10 mouse cellular contexts compared by ENCODE assay signal in the genomic region with DNA sequence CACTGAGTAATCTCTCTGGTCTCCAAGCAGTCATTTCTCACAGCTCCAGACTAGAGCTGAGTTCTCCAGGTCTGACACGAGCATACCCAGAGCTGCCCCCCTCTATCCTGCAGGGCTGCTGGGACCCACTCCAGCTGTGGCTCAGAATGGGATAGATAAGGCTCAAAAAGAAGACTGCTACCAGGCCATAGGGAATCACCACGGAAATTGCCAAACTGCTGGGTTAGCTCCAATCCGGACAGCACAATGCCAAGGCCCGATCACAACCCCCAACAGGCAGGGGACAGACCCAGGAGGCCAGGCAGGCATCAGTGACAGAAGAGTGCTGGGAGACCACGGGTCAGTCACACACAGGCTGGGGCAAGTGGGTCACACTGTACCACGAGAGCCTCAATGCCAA. TPM values are rescaled to one million over a fixed set of nuclear protein-coding genes. Genes with fewer than 3 reads are reported as not detected.
A peak's percentile ranks its signal among the peaks of the same experiment; 100 is the strongest.
DNase-seq lines count a peak whose midpoint lies in the region; ATAC-seq and TF ChIP-seq lines count a peak whose summit lies in the region.
"Had no signal": no experiment of that assay in that cellular context is flagged by ENCODE, and none has a peak within 500 bp of the region (broad histone marks: within the 10 kb centered on the region; RNA-seq: fewer than 3 reads in every experiment).

No protein-coding gene starts in this region.

- no peak for DNase-seq in hindbrain, embryonic 10.5 days (ENCODE audit: low spot score)
- DNase-seq in midbrain, embryonic 11.5 days (ENCODE audit: low spot score, missing footprints): no peak
- DNase-seq in layer of hippocampus, postnatal 36 days: no peak
- DNase-seq: cerebellum, adult 9-11 months; thymus, postnatal 14 days had no signal

- no peak overlapping the region for H3K4me2 ChIP-seq in hindbrain, embryonic 13.5 days
- H3K4me2 ChIP-seq in midbrain, embryonic 12.5 days (replicated peaks): no peak overlapping the region
- H3K4me2 ChIP-seq in midbrain, embryonic 11.5 days: no peak overlapping the region
- no peak overlapping the region for H3K4me2 ChIP-seq in neural tube, embryonic 15.5 days

- ATAC-seq in hindbrain, embryonic 13.5 days (ENCODE audit: low FRiP score): no peak
- ATAC-seq in midbrain, embryonic 12.5 days (ENCODE audit: low FRiP score, low read depth): no peak
- ATAC-seq in midbrain, embryonic 11.5 days (ENCODE audit: low FRiP score): no peak
- ATAC-seq in neural tube, embryonic 15.5 days (ENCODE audit: low FRiP score): no peak

- 63% methylated on average over 6 of the region's 6 CpGs for WGBS in hindbrain, embryonic 13.5 days
- WGBS in hindbrain, embryonic 10.5 days: 75% methylated on average over 6 of the region's 6 CpGs
- WGBS in midbrain, embryonic 12.5 days: 57% methylated on average over 6 of the region's 6 CpGs
- 63% methylated on average over 6 of the region's 6 CpGs for WGBS in midbrain, embryonic 11.5 days
- WGBS in neural tube, embryonic 15.5 days: 57% methylated on average over 6 of the region's 6 CpGs

- H3K4me1 ChIP-seq in hindbrain, embryonic 13.5 days (replicated peaks): peaks cover 70% of the 10 kb centered on the region
- H3K4me1 ChIP-seq in hindbrain, embryonic 10.5 days (replicated peaks): peaks cover 66% of the 10 kb centered on the region
- peaks cover 66% of the 10 kb centered on the region for H3K4me1 ChIP-seq in midbrain, embryonic 12.5 days
- peaks cover 39% of the 10 kb centered on the region for H3K4me1 ChIP-seq in midbrain, embryonic 11.5 days (ENCODE audit: control insufficient read depth, insufficient read depth, low read length)
- peaks cover 13% of the 10 kb centered on the region for H3K4me1 ChIP-seq in embryonic fibroblast, embryonic 13.5 days (ENCODE audit: control insufficient read depth, insufficient read depth, low read length)
- H3K4me1 ChIP-seq in neural tube, embryonic 15.5 days: peaks cover 64% of the 10 kb centered on the region

- H3K27me3 ChIP-seq in hindbrain, embryonic 13.5 days: no peaks in the 10 kb centered on the region
- no peaks in the 10 kb centered on the region for H3K27me3 ChIP-seq in hindbrain, embryonic 10.5 days (ENCODE audit: insufficient read depth, poor library complexity, severe bottlenecking)
- no peaks in the 10 kb centered on the region for H3K27me3 ChIP-seq in midbrain, embryonic 12.5 days
- H3K27me3 ChIP-seq in midbrain, embryonic 11.5 days (ENCODE audit: control insufficient read depth, insufficient read depth, low read length): no peaks in the 10 kb centered on the region
- H3K27me3 ChIP-seq in neural tube, embryonic 15.5 days (replicated peaks): no peaks in the 10 kb centered on the region

- peak overlapping the region; percentile 29; the same call in 1 of the 2 replicates for H3K9ac ChIP-seq in hindbrain, embryonic 13.5 days
- H3K9ac ChIP-seq in midbrain, embryonic 12.5 days (replicated peaks): no peak overlapping the region; the same call in none of the 2 replicates
- H3K9ac ChIP-seq in midbrain, embryonic 11.5 days (ENCODE audit: low read length): no peak overlapping the region
- H3K9ac ChIP-seq in neural tube, embryonic 15.5 days (replicated peaks): peak overlapping the region; percentile 15; the same call in 1 of the 2 replicates

- no peak overlapping the region for H3K4me3 ChIP-seq in hindbrain, embryonic 13.5 days
- no peak overlapping the region for H3K4me3 ChIP-seq in hindbrain, embryonic 10.5 days
- H3K4me3 ChIP-seq in midbrain, embryonic 12.5 days: no peak overlapping the region
- H3K4me3 ChIP-seq in midbrain, embryonic 11.5 days (ENCODE audit: low read depth, low read length): no peak overlapping the region
- H3K4me3 ChIP-seq in embryonic fibroblast, embryonic 13.5 days (ENCODE audit: insufficient read depth, low read length): no peak overlapping the region
- no peak overlapping the region for H3K4me3 ChIP-seq in neural tube, embryonic 15.5 days (replicated peaks)
- H3K4me3 ChIP-seq: erythroblast, embryonic 14.5 days had no signal

- H3K9me3 ChIP-seq in hindbrain, embryonic 13.5 days: no peaks in the 10 kb centered on the region
- H3K9me3 ChIP-seq in hindbrain, embryonic 10.5 days: no peaks in the 10 kb centered on the region
- no peaks in the 10 kb centered on the region for H3K9me3 ChIP-seq in midbrain, embryonic 12.5 days
- H3K9me3 ChIP-seq in midbrain, embryonic 11.5 days (ENCODE audit: control insufficient read depth, low read length): no peaks in the 10 kb centered on the region
- H3K9me3 ChIP-seq in neural tube, embryonic 15.5 days (replicated peaks): no peaks in the 10 kb centered on the region

- no peak for TF ChIP-seq POLR2A in embryonic fibroblast, embryonic 13.5 days (IDR thresholded peaks at IDR 0.05; ENCODE audit: low read depth, low read length)

- H3K27ac ChIP-seq in hindbrain, embryonic 13.5 days: peak overlapping the region; percentile 60; the same call in 1 of the 2 replicates
- H3K27ac ChIP-seq in hindbrain, embryonic 10.5 days: no peak overlapping the region
- H3K27ac ChIP-seq in midbrain, embryonic 12.5 days (replicated peaks): peak overlapping the region; percentile 39
- no peak overlapping the region for H3K27ac ChIP-seq in midbrain, embryonic 11.5 days (ENCODE audit: low read depth, low read length)
- H3K27ac ChIP-seq in embryonic fibroblast, embryonic 13.5 days (ENCODE audit: insufficient read depth, low read length): peak overlapping the region; percentile 48; the same call in 1 of the 2 replicates
- 0 out of 2 replicates have a peak overlapping the region, but pooled peaks have one; percentile 23 for H3K27ac ChIP-seq in neural tube, embryonic 15.5 days (replicated peaks)

- no peaks in the 10 kb centered on the region for H3K36me3 ChIP-seq in hindbrain, embryonic 13.5 days
- H3K36me3 ChIP-seq in hindbrain, embryonic 10.5 days: peaks cover 4% of the 10 kb centered on the region
- H3K36me3 ChIP-seq in midbrain, embryonic 12.5 days: no peaks in the 10 kb centered on the region
- H3K36me3 ChIP-seq in midbrain, embryonic 11.5 days (ENCODE audit: control insufficient read depth, insufficient read depth, low read length): no peaks in the 10 kb centered on the region
- H3K36me3 ChIP-seq in neural tube, embryonic 15.5 days: no peaks in the 10 kb centered on the region

- TF ChIP-seq CTCF in embryonic fibroblast, embryonic 13.5 days (IDR thresholded peaks at IDR 0.05; ENCODE audit: borderline replicate concordance, insufficient read depth, low read length): no peak

RNA-seq across cellular contexts. Expression of a gene that starts 12.9 kb away (rescaled TPM):
- 9.4 and 9.6 TPM in 2 replicates for polyA plus RNA-seq in hindbrain, embryonic 13.5 days (2015; fragmentation: Nextera tagmentation; extraction: Ambion mirVana)
- polyA plus RNA-seq in hindbrain, embryonic 10.5 days (2016; fragmentation: Nextera tagmentation; extraction: Ambion mirVana): 6.9 and 8.7 TPM in 2 replicates
- polyA plus RNA-seq in midbrain, embryonic 12.5 days (2016; fragmentation: Nextera tagmentation; extraction: Ambion mirVana): 11.3 and 11.4 TPM in 2 replicates
- polyA plus RNA-seq in midbrain, embryonic 11.5 days (2014; fragmentation: Nextera tagmentation; extraction: Ambion mirVana): 9.8 and 10.7 TPM in 2 replicates
- 24.7 and 29.4 TPM in 2 replicates for polyA plus RNA-seq in embryonic fibroblast, embryonic 13.5 days (2011; ENCODE audit: insufficient read length, low read depth, missing spikeins)
- polyA plus RNA-seq in neural tube, embryonic 15.5 days (2015; fragmentation: Nextera tagmentation; extraction: Ambion mirVana): 6.3 and 6.6 TPM in 2 replicates
- total RNA-seq in layer of hippocampus, postnatal 36 days (2021): 10 to 100 TPM; 37.3 to 41.4 TPM

Comparison
In these comparisons a context has a peak if more than half of its experiments do, and no peak if none do; other contexts are left out.
1. H3K27ac ChIP-seq: peak in hindbrain, embryonic 13.5 days (single experiment), midbrain, embryonic 12.5 days (single experiment), embryonic fibroblast, embryonic 13.5 days (single experiment) and neural tube, embryonic 15.5 days (single experiment); none in hindbrain, embryonic 10.5 days (single experiment) and midbrain, embryonic 11.5 days (single experiment).
2. H3K9ac ChIP-seq: peak in hindbrain, embryonic 13.5 days (single experiment) and neural tube, embryonic 15.5 days (single experiment); none in midbrain, embryonic 12.5 days (single experiment) and midbrain, embryonic 11.5 days (single experiment).